In genomic region chr4:76913532-76914150, GRCm38 (mm10) we compare ENCODE assay signal across 28 mouse cellular contexts.
DNase-seq lines count a peak whose midpoint lies in the region; ATAC-seq lines count a peak whose summit lies in the region.
"Had no signal": no experiment of that assay in that cellular context is flagged by ENCODE, and none has a peak within 500 bp of the region (broad histone marks: within the 10 kb centered on the region; RNA-seq: fewer than 3 reads in every experiment).

No protein-coding gene starts in this region.

- DNase-seq in intestine, embryonic 14.5 days (ENCODE audit: low spot score): no peak
- peak; percentile 22 for DNase-seq in brain, adult 2 months (ENCODE audit: low read depth, low spot score)
- peak; percentile 5 for DNase-seq in telencephalon, adult 2 months (ENCODE audit: low read depth, low spot score)
- DNase-seq in right cerebral cortex, postnatal 36 days (ENCODE audit: low spot score in 2 of 2): no peak
- DNase-seq: adrenal gland, adult 8-10 months; adrenal gland, postnatal 14 days; adrenal gland, postnatal 36 days; B cell, adult 2 months; cerebellum, adult 11 months; cerebellum, adult 18-20 months; cerebellum, adult 8-10 months; cerebellum, adult 9-11 months; cerebellum, postnatal 14 days; cerebellum, postnatal 36 days; embryo, embryonic 11 days; forebrain, postnatal 0 days had no signal

- H3K9me3 ChIP-seq in intestine, embryonic 14.5 days (ENCODE audit: control insufficient read depth, low read length): no peaks in the 10 kb centered on the region
- no peaks in the 10 kb centered on the region for H3K9me3 ChIP-seq in intestine, embryonic 16.5 days (ENCODE audit: control insufficient read depth, low read length)
- H3K9me3 ChIP-seq: embryonic facial prominence, embryonic 13.5 days; embryonic facial prominence, embryonic 15.5 days; forebrain, embryonic 10.5 days; forebrain, embryonic 12.5 days; G1E had no signal

- no peaks in the 10 kb centered on the region for H3K36me3 ChIP-seq in intestine, embryonic 14.5 days (ENCODE audit: control insufficient read depth, insufficient read depth, low read length)
- H3K36me3 ChIP-seq in intestine, embryonic 16.5 days (ENCODE audit: control insufficient read depth, insufficient read depth, low read length): no peaks in the 10 kb centered on the region
- H3K36me3 ChIP-seq: embryonic facial prominence, embryonic 13.5 days; embryonic facial prominence, embryonic 15.5 days; forebrain, embryonic 10.5 days; forebrain, embryonic 12.5 days; G1E had no signal

- WGBS in intestine, embryonic 14.5 days: 46% methylated on average over 5 of the region's 5 CpGs
- WGBS in intestine, embryonic 16.5 days: 44% methylated on average over 5 of the region's 5 CpGs

- no peak overlapping the region for H3K4me3 ChIP-seq in intestine, embryonic 14.5 days (ENCODE audit: low read depth, low read length)
- no peak overlapping the region for H3K4me3 ChIP-seq in intestine, embryonic 16.5 days (ENCODE audit: low read length)
- H3K4me3 ChIP-seq: embryonic facial prominence, embryonic 13.5 days; embryonic facial prominence, embryonic 15.5 days; erythroblast, embryonic 14.5 days; forebrain, embryonic 10.5 days; forebrain, embryonic 12.5 days had no signal

- H3K4me2 ChIP-seq in intestine, embryonic 14.5 days (ENCODE audit: low read length): no peak overlapping the region
- no peak overlapping the region for H3K4me2 ChIP-seq in intestine, embryonic 16.5 days (ENCODE audit: low read depth, low read length)
- H3K4me2 ChIP-seq: embryonic facial prominence, embryonic 13.5 days; embryonic facial prominence, embryonic 15.5 days; forebrain, embryonic 12.5 days had no signal

- H3K9ac ChIP-seq in intestine, embryonic 14.5 days (ENCODE audit: low read length): no peak overlapping the region
- no peak overlapping the region for H3K9ac ChIP-seq in intestine, embryonic 16.5 days (ENCODE audit: low read depth, low read length)
- H3K9ac ChIP-seq: embryonic facial prominence, embryonic 13.5 days; embryonic facial prominence, embryonic 15.5 days; forebrain, embryonic 12.5 days; forebrain, postnatal 0 days had no signal

- H3K4me1 ChIP-seq in intestine, embryonic 14.5 days (replicated peaks; ENCODE audit: control insufficient read depth, insufficient read depth, low read length): no peaks in the 10 kb centered on the region
- H3K4me1 ChIP-seq in intestine, embryonic 16.5 days (ENCODE audit: control insufficient read depth, insufficient read depth, low read length): no peaks in the 10 kb centered on the region
- H3K4me1 ChIP-seq: embryonic facial prominence, embryonic 13.5 days; embryonic facial prominence, embryonic 15.5 days; forebrain, embryonic 10.5 days; forebrain, embryonic 12.5 days had no signal

- H3K27ac ChIP-seq in intestine, embryonic 14.5 days (ENCODE audit: low read depth): no peak overlapping the region
- no peak overlapping the region for H3K27ac ChIP-seq in intestine, embryonic 16.5 days (ENCODE audit: low read length)
- H3K27ac ChIP-seq: embryonic facial prominence, embryonic 13.5 days; embryonic facial prominence, embryonic 15.5 days; forebrain, embryonic 10.5 days; forebrain, embryonic 12.5 days had no signal

- peak; percentile 74 for ATAC-seq in intestine, embryonic 14.5 days (replicated peaks; ENCODE audit: low FRiP score, low TSS enrichment, low read depth)
- ATAC-seq in intestine, embryonic 16.5 days: no peak
- ATAC-seq: activated CD4-positive, CD25-positive, alpha-beta regulatory T cell, adult 4 months; CD4-positive, CD25-positive, alpha-beta regulatory T cell, adult 4 months; forebrain, embryonic 14.5 days; forebrain, postnatal 0 days; Patski had no signal

- H3K27me3 ChIP-seq in intestine, embryonic 14.5 days (replicated peaks; ENCODE audit: control insufficient read depth, insufficient read depth, low read length): no peaks in the 10 kb centered on the region
- H3K27me3 ChIP-seq in intestine, embryonic 16.5 days (replicated peaks; ENCODE audit: control insufficient read depth, insufficient read depth, low read length): no peaks in the 10 kb centered on the region
- H3K27me3 ChIP-seq: CH12.LX; embryonic facial prominence, embryonic 13.5 days; embryonic facial prominence, embryonic 15.5 days; forebrain, embryonic 12.5 days; Patski had no signal

Comparison
In these comparisons a context has a peak if more than half of its experiments do, and no peak if none do; other contexts are left out.
1. DNase-seq: peak in brain, adult 2 months (single experiment) and telencephalon, adult 2 months (single experiment); none in intestine, embryonic 14.5 days (single experiment) and right cerebral cortex, postnatal 36 days (0 of 2).